Mouse (Mus musculus) retina, postnatal 1 day (tissue): ENCODE measurements around the gene Mrm1.
"Not testable (repeated sequence)": the region's sequence is repeated elsewhere in the genome, so short reads cannot be mapped to it uniquely, and the experiment has no call there.

Experiments used
- DNase-seq: peaks from one replicate; pipeline ENCODE4 v3.0.0-alpha.2; 2012

The Mrm1 gene

GRCm38 (mm10) chr11:84818961-84819692, at the start of gene Mrm1:
Gene Mrm1 (minus strand): TSS chr11:84819515.
- DNase-seq, result peak; percentile 95

GRCm38 (mm10) chr11:84868786-84869259, 49.5 kb upstream of the Mrm1 start:
- no peak for DNase-seq

GRCm38 (mm10) chr11:84867586-84867985, 48.3 kb upstream of the Mrm1 start:
- DNase-seq, result no peak

GRCm38 (mm10) chr11:84865268-84865667, 46.0 kb upstream of the Mrm1 start:
- DNase-seq, result no peak

GRCm38 (mm10) chr11:84855285-84855684, 36.0 kb upstream of the Mrm1 start:
- no peak for DNase-seq

- no peak for DNase-seq
Observed at GRCm38 (mm10) chr11:84847475-84848090, 28.3 kb upstream of the Mrm1 start.

- DNase-seq, result no peak
Observed at GRCm38 (mm10) chr11:84846741-84847474, 27.6 kb upstream of the Mrm1 start.

GRCm38 (mm10) chr11:84839330-84839729, 20.0 kb upstream of the Mrm1 start:
- DNase-seq, result no peak

GRCm38 (mm10) chr11:84829495-84829894, 10.2 kb upstream of the Mrm1 start:
- DNase-seq, result not testable (repeated sequence)

- peak; percentile 92 for DNase-seq
Observed at GRCm38 (mm10) chr11:84828516-84829399, 9.4 kb upstream of the Mrm1 start, which contains the start of gene Dhrs11. Gene Dhrs11 (minus strand): TSS chr11:84828994.

- no peak for DNase-seq
Observed at GRCm38 (mm10) chr11:84827901-84828503, 8.7 kb upstream of the Mrm1 start.

GRCm38 (mm10) chr11:84827492-84827891, 8.2 kb upstream of the Mrm1 start:
- no peak for DNase-seq

- DNase-seq, result no peak
Observed at GRCm38 (mm10) chr11:84826185-84826584, 6.9 kb upstream of the Mrm1 start.

- DNase-seq, result no peak
Observed at GRCm38 (mm10) chr11:84825261-84825807, 6.0 kb upstream of the Mrm1 start.

GRCm38 (mm10) chr11:84823484-84823897, 4.2 kb upstream of the Mrm1 start:
- no peak for DNase-seq

GRCm38 (mm10) chr11:84822487-84822886, 3.2 kb upstream of the Mrm1 start:
- DNase-seq, result no peak

- DNase-seq, result no peak
Observed at GRCm38 (mm10) chr11:84821131-84821770, 1.9 kb upstream of the Mrm1 start.

- DNase-seq, result peak; percentile 88
Observed at GRCm38 (mm10) chr11:84818085-84818960, 992 bp downstream of the Mrm1 start.

- DNase-seq, result no peak
Observed at GRCm38 (mm10) chr11:84817362-84817761, 2.0 kb downstream of the Mrm1 start.
